Mouse (Mus musculus) neural tube, embryonic 12.5 days (tissue): Measurements from ENCODE around the gene Gsk3b. TPM values are rescaled to one million over a fixed set of nuclear protein-coding genes. Genes with fewer than 3 reads are reported as not detected.
"Not testable (repeated sequence)": the region's sequence is repeated elsewhere in the genome, so short reads cannot be mapped to it uniquely, and the experiment has no call there.

Experiments used
- ATAC-seq: fragments of 200-750 bp; cut with Nextera tagmentation; 2 replicates; pipeline ENCODE4 v1.8.0; 2017; ENCODE audit warnings: low read depth, mild to moderate bottlenecking, moderate TSS enrichment, moderate library complexity; ENCODE audit not compliant: low FRiP score
- H3K27ac ChIP-seq: fragments of 300-500 bp; sonication (generic); 2 replicates; pipeline ENCODE4 v1.5.1; 2016
- H3K27me3 ChIP-seq: fragments of 300-500 bp; sonication (generic); replicated peaks from 2 replicates; pipeline ENCODE4 v1.6.1; 2016; ENCODE audit warnings: mild to moderate bottlenecking
- H3K36me3 ChIP-seq: fragments of 300-500 bp; sonication (generic); 2 replicates; pipeline ENCODE4 v1.6.1; 2016; ENCODE audit warnings: mild to moderate bottlenecking
- H3K4me1 ChIP-seq: fragments of 300-500 bp; sonication (generic); 2 replicates; pipeline ENCODE4 v1.6.1; 2016
- H3K4me2 ChIP-seq: fragments of 300-500 bp; sonication (generic); replicated peaks from 2 replicates; pipeline ENCODE4 v1.6.1; 2016; ENCODE audit warnings: mild to moderate bottlenecking
- H3K4me3 ChIP-seq: fragments of 300-500 bp; sonication (generic); 2 replicates; pipeline ENCODE4 v1.5.1; 2016
- H3K9ac ChIP-seq: fragments of 300-500 bp; sonication (generic); 2 replicates; pipeline ENCODE4 v1.6.1; 2016; ENCODE audit warnings: mild to moderate bottlenecking
- H3K9me3 ChIP-seq: fragments of 300-500 bp; sonication (generic); 2 replicates; pipeline ENCODE4 v1.6.1; 2016; ENCODE audit warnings: mild to moderate bottlenecking
- WGBS: fragments of 180-500 bp; shearing (Covaris S2); methylation state at CpG from one replicate; pipeline ENCODE4 v1.1.7; 2016; 5-methylcytosine and 5-hydroxymethylcytosine counted together
- polyA plus RNA-seq: library from polyadenylated mRNA; unstranded; fragments of >200 nt; fragmentation: Nextera tagmentation; extraction: Ambion mirVana; gene quantifications from 2 replicates; pipeline ENCODE4 v1.2.1, GENCODE M21; 2016

Gsk3b gene
- polyA plus RNA-seq, 1 experiment from 2014 or later, result 140 TPM

DNA sequence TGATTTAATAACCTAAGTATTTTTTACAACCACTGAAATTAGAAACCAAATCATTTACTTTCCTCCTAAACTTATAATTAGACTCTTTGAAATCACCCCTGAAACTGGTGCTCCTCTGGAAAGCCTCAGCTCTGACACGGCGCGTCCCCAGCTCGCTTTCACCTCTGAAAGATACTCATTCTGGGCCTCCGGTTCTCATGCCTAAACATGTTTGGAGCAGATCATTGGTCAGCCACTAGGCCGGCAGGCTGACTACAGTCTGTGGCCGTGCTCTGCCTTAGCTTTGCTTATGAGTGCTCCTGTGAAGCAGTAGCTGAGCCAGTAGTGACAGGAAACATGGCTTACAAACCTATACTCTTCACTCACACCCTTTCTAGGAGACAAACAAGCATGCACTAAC is 116.5 kb downstream of the Gsk3b start:
- no peak overlapping the region for H3K4me2 ChIP-seq
- no peak overlapping the region for H3K27ac ChIP-seq
- no peak overlapping the region for H3K4me3 ChIP-seq
- H3K36me3 ChIP-seq, result peaks cover 21% of the 10 kb centered on the region
- no peaks in the 10 kb centered on the region for H3K9me3 ChIP-seq
- H3K27me3 ChIP-seq, result no peaks in the 10 kb centered on the region
- H3K9ac ChIP-seq, result no peak overlapping the region
- no peaks in the 10 kb centered on the region for H3K4me1 ChIP-seq
- 94% methylated on average over 7 of the region's 7 CpGs for WGBS
- no peak for ATAC-seq

GRCm38 (mm10) chr16:38222491-38222890 is 133.7 kb downstream of the Gsk3b start:
- H3K27me3 ChIP-seq, ATAC-seq, H3K9ac ChIP-seq, H3K4me3 ChIP-seq, H3K4me2 ChIP-seq, H3K4me1 ChIP-seq, H3K9me3 ChIP-seq, H3K27ac ChIP-seq: not testable (repeated sequence)
- peaks cover 35% of the 10 kb centered on the region for H3K36me3 ChIP-seq
- WGBS, result 93% methylated on average over 5 of the region's 5 CpGs

- Histone ChIP-seq H3K27me3 (no peaks in the 10 kb centered on the region), H3K36me3 (peaks cover 22% of the 10 kb centered on the region), H3K9me3 (no peaks in the 10 kb centered on the region), H3K27ac (no peak overlapping the region), H3K4me3 (no peak overlapping the region), H3K4me2 (no peak overlapping the region), H3K4me1 (no peaks in the 10 kb centered on the region), H3K9ac (no peak overlapping the region)
- 89% methylated on average over 4 of the region's 4 CpGs for WGBS
- ATAC-seq, result no peak
Observed at GRCm38 (mm10) chr16:38236936-38237585, 148.3 kb downstream of the Gsk3b start.

DNA sequence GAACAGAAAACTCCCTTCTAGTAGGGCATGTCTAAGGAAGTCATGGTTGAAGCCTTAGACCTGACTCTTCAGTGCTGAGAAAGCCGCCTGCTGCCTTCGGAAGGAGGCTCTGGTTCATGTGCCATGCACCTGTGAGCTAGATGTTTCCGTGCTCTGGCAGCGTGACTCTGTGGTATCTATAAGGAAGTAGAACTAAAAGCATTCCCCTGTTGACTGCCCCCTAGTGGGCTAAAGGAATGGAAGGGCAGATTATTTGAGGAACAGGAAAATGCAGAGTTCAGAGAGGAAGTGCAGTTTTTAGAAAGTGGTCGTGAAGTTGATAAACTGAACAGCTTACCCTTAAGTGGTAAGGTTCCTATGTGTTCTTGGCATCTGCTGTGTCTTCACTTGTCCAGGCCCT is 150.9 kb downstream of the Gsk3b start:
- H3K27ac ChIP-seq, result no peak overlapping the region

DNA sequence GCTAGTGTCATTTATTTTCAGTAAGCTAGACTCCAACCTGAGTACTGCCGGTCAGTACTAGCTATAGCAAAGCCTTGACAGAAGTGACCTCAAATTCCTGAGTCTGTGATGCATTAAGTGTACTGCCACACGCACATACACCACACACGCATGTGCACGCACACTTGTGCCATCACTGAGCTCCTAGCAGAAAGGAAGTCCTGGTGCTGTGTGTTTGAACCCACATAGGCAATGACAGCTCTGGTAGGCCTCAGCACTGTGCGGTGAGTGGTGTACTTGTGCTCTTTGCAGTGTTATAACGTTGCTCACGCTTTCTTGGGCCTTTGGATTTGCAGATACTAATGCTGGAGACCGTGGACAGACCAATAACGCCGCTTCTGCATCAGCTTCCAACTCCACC is 151.4 kb downstream of the Gsk3b start:
- WGBS, result 96% methylated on average over 10 of the region's 10 CpGs
- Histone ChIP-seq H3K36me3 (peaks cover 31% of the 10 kb centered on the region), H3K4me3 (no peak overlapping the region), H3K27me3 (no peaks in the 10 kb centered on the region), H3K4me1 (no peaks in the 10 kb centered on the region), H3K27ac (no peak overlapping the region), H3K9me3 (no peaks in the 10 kb centered on the region), H3K9ac (no peak overlapping the region), H3K4me2 (no peak overlapping the region)
- 0 out of 2 replicates have a peak, but pooled peaks have one; percentile 21 for ATAC-seq

More for the DNA sequence above, 150.9 kb downstream of the Gsk3b start:
- ATAC-seq, result no peak
- H3K27me3 ChIP-seq, result no peaks in the 10 kb centered on the region
- no peaks in the 10 kb centered on the region for H3K4me1 ChIP-seq
- no peaks in the 10 kb centered on the region for H3K9me3 ChIP-seq
- no peak overlapping the region for H3K4me2 ChIP-seq
- no peak overlapping the region for H3K9ac ChIP-seq
- H3K36me3 ChIP-seq, result peaks cover 30% of the 10 kb centered on the region
- H3K4me3 ChIP-seq, result no peak overlapping the region
- 85% methylated on average over 5 of the region's 5 CpGs for WGBS

GRCm38 (mm10) chr16:38244111-38244510 is 155.3 kb downstream of the Gsk3b start:
- no peaks in the 10 kb centered on the region for H3K9me3 ChIP-seq
- 93% methylated on average over 6 of the region's 6 CpGs for WGBS
- no peak overlapping the region for H3K4me3 ChIP-seq
- no peak overlapping the region for H3K27ac ChIP-seq
- ATAC-seq, result no peak
- H3K4me2 ChIP-seq, result no peak overlapping the region
- no peaks in the 10 kb centered on the region for H3K27me3 ChIP-seq
- H3K36me3 ChIP-seq, result peaks cover 31% of the 10 kb centered on the region
- H3K4me1 ChIP-seq, result no peaks in the 10 kb centered on the region
- H3K9ac ChIP-seq, result no peak overlapping the region

- H3K4me2 ChIP-seq, result no peak overlapping the region
- no peak overlapping the region for H3K27ac ChIP-seq
- WGBS, result 49% methylated on average over 2 of the region's 2 CpGs
- H3K9me3 ChIP-seq, result no peaks in the 10 kb centered on the region
- H3K9ac ChIP-seq, result no peak overlapping the region
- ATAC-seq, result no peak
- peaks cover 27% of the 10 kb centered on the region for H3K36me3 ChIP-seq
- H3K4me3 ChIP-seq, result no peak overlapping the region
- H3K27me3 ChIP-seq, result no peaks in the 10 kb centered on the region
- no peaks in the 10 kb centered on the region for H3K4me1 ChIP-seq
Observed at GRCm38 (mm10) chr16:38245379-38245778, 156.6 kb downstream of the Gsk3b start.

DNA sequence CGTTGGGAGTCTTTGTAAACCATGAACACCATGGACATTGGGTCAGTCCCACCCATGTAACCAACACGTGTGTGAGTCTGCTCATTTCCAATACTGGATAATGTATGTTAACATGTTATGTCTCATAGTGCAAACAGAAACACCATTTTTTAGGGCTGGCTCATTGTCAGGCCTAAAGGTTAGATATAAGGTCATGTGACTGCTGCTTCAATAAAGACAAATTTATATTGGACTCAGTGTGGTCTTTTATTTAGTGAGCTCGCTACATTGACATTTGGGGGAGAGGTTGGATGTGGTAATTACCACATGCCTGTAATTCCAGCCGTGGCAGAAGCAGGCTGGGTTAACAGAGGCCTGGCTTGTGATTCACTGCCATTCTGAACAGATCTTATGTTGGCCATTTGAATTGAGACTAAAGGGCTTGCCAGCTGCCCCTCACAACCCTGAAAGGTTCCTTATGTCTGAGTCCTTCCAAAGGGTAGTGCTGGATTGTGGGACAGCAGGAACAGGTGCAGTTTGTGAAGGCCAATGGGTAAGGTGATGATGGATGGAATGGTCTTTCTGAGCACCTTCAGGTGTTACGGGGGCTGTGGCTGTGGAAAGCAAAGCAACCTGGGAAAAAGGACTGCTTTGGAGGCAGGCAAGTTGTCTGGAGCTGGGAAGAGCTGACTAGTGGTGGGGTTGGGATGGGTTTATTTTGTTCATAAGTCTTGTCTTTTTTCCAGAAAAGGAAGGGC is 157.2 kb downstream of the Gsk3b start:
- Histone ChIP-seq H3K27me3 (no peaks in the 10 kb centered on the region), H3K4me2 (no peak overlapping the region), H3K4me3 (no peak overlapping the region), H3K27ac (no peak overlapping the region), H3K9me3 (no peaks in the 10 kb centered on the region), H3K9ac (no peak overlapping the region), H3K4me1 (no peaks in the 10 kb centered on the region), H3K36me3 (peaks cover 22% of the 10 kb centered on the region)
- 75% methylated on average over 5 of the region's 5 CpGs for WGBS
- no peak for ATAC-seq

DNA sequence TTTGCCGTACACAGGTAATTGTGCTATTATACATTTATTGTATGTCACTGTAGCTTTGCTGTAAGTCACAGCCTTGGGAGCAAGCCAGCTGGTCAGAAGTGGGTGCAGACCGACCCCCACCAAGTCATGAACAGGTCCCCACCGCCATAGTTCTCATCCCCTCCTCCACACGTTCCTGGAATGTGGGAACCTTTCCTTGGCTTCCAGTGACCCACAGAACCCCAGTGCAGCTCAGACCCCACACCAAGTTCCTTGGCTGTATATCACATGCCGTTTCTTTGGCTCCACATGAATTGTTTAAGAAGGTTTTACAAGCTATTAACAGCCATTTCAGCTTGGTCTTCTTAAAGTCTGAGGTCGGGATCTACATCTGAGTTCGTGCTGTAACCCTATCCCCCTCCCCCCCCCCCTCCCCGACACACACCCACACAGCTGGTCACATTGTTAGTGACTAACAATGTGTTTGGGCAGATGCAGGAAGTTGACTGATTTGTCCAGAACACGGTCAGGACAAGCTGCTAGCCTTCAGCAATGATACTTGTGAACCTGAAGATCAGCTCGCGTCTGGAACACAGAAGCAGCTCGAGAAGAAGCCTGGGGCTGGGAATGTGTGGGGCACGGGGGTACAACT is 159.6 kb downstream of the Gsk3b start:
- H3K9me3 ChIP-seq, result no peaks in the 10 kb centered on the region
- no peak overlapping the region for H3K4me2 ChIP-seq
- no peaks in the 10 kb centered on the region for H3K27me3 ChIP-seq
- H3K4me1 ChIP-seq, result no peaks in the 10 kb centered on the region
- ATAC-seq, result no peak
- H3K4me3 ChIP-seq, result no peak overlapping the region
- H3K27ac ChIP-seq, result no peak overlapping the region
- peaks cover 8% of the 10 kb centered on the region; the same call in 1 of the 2 replicates for H3K36me3 ChIP-seq
- H3K9ac ChIP-seq, result no peak overlapping the region
- 51% methylated on average over 13 of the region's 13 CpGs for WGBS

DNA sequence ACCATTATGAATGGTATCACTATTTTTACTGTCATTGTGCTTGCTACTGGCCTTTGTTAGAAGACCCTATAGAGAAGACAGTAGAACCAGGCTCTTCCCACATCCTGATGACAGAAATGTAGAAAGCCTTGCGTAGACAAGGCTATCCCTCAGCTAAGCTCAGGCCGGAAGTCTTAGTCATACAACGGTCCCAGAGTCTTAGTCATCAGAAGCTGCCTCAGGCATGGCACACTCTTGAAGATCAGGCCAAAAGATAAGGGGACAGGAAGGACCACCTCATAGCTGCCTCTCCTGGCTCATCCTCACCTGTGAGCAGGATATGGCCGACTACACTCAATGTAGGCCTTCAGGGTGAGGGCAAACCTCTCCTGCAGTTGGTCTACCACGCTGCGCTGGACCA is 161.7 kb downstream of the Gsk3b start:
- no peak for ATAC-seq
- Histone ChIP-seq H3K4me1 (no peaks in the 10 kb centered on the region), H3K36me3 (peaks cover 3% of the 10 kb centered on the region; the same call in 1 of the 2 replicates), H3K9ac (no peak overlapping the region), H3K27ac (no peak overlapping the region), H3K9me3 (no peaks in the 10 kb centered on the region), H3K27me3 (no peaks in the 10 kb centered on the region), H3K4me3 (no peak overlapping the region), H3K4me2 (no peak overlapping the region)
- 93% methylated on average over 6 of the region's 6 CpGs for WGBS

GRCm38 (mm10) chr16:38254001-38254400 is 165.2 kb downstream of the Gsk3b start:
- no peaks in the 10 kb centered on the region for H3K9me3 ChIP-seq
- no peak overlapping the region for H3K27ac ChIP-seq
- 84% methylated on average over 14 of the region's 14 CpGs for WGBS
- ATAC-seq, result no peak
- no peaks in the 10 kb centered on the region for H3K4me1 ChIP-seq
- H3K9ac ChIP-seq, result no peak overlapping the region
- H3K27me3 ChIP-seq, result no peaks in the 10 kb centered on the region
- no peak overlapping the region for H3K4me2 ChIP-seq
- no peaks in the 10 kb centered on the region for H3K36me3 ChIP-seq
- no peak overlapping the region for H3K4me3 ChIP-seq

DNA sequence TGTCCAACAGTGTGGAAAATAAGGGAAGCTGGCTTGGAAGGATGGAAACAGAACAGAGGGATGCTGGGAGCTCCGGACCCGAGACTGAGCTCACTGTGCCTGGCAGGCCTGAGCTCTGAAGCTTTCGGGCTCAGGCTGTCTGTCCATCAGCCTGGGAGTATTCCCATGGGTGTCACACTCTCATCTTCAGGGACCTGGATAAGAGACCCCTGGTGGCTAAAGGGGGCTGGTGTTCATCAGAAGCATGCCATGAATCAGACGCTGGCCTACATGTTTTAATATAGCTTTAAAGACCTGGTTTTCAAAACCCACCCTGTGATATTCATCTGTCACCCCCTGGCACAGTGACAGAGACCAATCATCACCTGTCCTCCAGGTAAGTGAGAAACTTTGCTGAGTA is 166.3 kb downstream of the Gsk3b start:
- no peak overlapping the region for H3K4me2 ChIP-seq
- no peak overlapping the region for H3K9ac ChIP-seq
- H3K4me3 ChIP-seq, result no peak overlapping the region
- H3K36me3 ChIP-seq, result no peaks in the 10 kb centered on the region
- H3K4me1 ChIP-seq, result no peaks in the 10 kb centered on the region
- 84% methylated on average over 4 of the region's 4 CpGs for WGBS
- no peaks in the 10 kb centered on the region for H3K9me3 ChIP-seq
- no peaks in the 10 kb centered on the region for H3K27me3 ChIP-seq
- no peak for ATAC-seq
- no peak overlapping the region for H3K27ac ChIP-seq
